Mouse (Mus musculus) limb, embryonic 15.5 days (tissue): ENCODE data around the gene C1ql1. TPM values are rescaled to one million over a fixed set of nuclear protein-coding genes. Genes with fewer than 3 reads are reported as not detected.

Experiments
- ATAC-seq: fragments of 200-750 bp; cut with Nextera tagmentation; 2 replicates; pipeline ENCODE4 v1.8.0; 2017; ENCODE audit warnings: low read depth, moderate TSS enrichment; ENCODE audit not compliant: insufficient number of reproducible peaks, low FRiP score, low TSS enrichment
- H3K27ac ChIP-seq: fragments of 300-500 bp; sonication (generic); 2 replicates; pipeline ENCODE4 v1.5.1; 2015; ENCODE audit warnings: moderate library complexity, mild to moderate bottlenecking, inconsistent platforms
- H3K27me3 ChIP-seq: fragments of 300-500 bp; sonication (generic); 2 replicates; pipeline ENCODE4 v1.6.1; 2015; ENCODE audit warnings: inconsistent platforms
- H3K36me3 ChIP-seq: fragments of 300-500 bp; sonication (generic); 2 replicates; pipeline ENCODE4 v1.6.1; 2015; ENCODE audit warnings: inconsistent platforms
- H3K4me1 ChIP-seq: fragments of 300-500 bp; sonication (generic); 2 replicates; pipeline ENCODE4 v1.6.1; 2015; ENCODE audit warnings: inconsistent platforms
- H3K4me2 ChIP-seq: fragments of 300-500 bp; sonication (generic); 2 replicates; pipeline ENCODE4 v1.6.1; 2015; ENCODE audit warnings: mild to moderate bottlenecking, inconsistent platforms
- H3K4me3 ChIP-seq: fragments of 300-500 bp; sonication (generic); 2 replicates; pipeline ENCODE4 v1.5.1; 2015; ENCODE audit warnings: mild to moderate bottlenecking, inconsistent platforms
- H3K9ac ChIP-seq: fragments of 300-500 bp; sonication (generic); 2 replicates; pipeline ENCODE4 v1.6.1; 2015; ENCODE audit warnings: inconsistent platforms
- H3K9me3 ChIP-seq: fragments of 300-500 bp; sonication (generic); 2 replicates; pipeline ENCODE4 v1.6.1; 2016; ENCODE audit warnings: inconsistent platforms
- WGBS: fragments of 180-500 bp; shearing (Covaris S2); methylation state at CpG from one replicate; pipeline ENCODE4 v1.1.7; 2015; 5-methylcytosine and 5-hydroxymethylcytosine counted together
- polyA plus RNA-seq: library from polyadenylated mRNA; unstranded; fragments of >200 nt; fragmentation: Nextera tagmentation; extraction: Ambion mirVana; gene quantifications from 2 replicates; pipeline ENCODE4 v1.2.1, GENCODE M21; 2015

The C1ql1 gene
- polyA plus RNA-seq, 1 experiment from 2014 or later, result 1.2 TPM

DNA sequence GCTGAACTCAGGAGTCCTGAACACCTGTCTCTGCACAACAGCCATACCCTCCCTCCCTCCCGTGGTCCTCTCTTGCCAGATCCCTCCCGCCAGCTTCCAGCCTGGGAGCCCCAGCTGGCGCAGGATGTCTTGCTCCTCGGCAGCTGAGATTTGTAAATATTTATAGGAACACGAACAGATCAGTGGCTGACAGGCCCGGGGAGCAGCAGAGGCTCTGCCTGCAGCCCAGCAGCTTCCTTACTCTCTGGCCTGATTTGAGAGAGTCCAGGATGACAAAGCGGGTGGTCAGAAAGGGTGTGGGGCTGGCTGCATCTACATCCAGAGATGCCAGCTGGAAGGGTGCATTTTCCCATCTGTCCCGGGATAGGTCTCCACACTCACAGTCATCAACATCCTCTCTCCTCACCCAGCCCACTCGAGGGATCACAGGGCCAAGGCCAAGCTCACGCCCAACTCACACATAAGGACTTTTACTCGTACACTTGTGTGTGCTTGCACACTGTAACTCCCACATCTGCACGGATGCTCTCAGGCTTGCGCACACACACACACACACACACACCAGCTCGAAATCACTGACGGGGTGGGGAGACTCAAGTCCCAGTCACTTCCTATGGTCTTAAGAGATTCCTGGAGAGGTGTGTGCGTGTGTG lies 10.6 kb upstream of the C1ql1 start:
- Histone ChIP-seq H3K4me1 (peaks cover 4% of the 10 kb centered on the region; the same call in 1 of the 2 replicates), H3K4me2 (no peak overlapping the region), H3K9me3 (no peaks in the 10 kb centered on the region), H3K27me3 (peaks cover 14% of the 10 kb centered on the region), H3K27ac (no peak overlapping the region), H3K9ac (no peak overlapping the region), H3K36me3 (no peaks in the 10 kb centered on the region), H3K4me3 (no peak overlapping the region)
- ATAC-seq, result peak; percentile 42; the same call in 1 of the 2 replicates
- WGBS, result 47% methylated on average over 16 of the region's 16 CpGs

DNA sequence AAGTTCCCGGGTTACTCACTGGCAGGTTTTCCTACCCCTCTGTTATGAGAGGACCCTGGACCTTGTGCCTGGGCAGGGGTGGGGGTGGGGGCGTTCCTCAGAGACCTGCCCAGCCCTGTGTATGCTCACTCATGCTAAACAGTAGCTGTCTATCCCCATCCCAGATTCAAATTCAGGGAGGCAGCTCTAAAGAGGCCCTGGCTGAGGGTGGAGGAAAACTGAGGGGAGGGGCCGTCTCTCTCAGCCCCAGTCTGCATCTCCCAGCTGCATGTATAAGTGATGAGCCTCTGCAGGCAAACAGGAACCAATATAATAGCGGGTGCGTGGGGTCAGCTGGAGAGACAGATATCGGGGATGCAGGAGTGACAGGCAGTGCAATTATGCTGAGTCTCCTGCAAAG lies 6.4 kb upstream of the C1ql1 start:
- no peak for ATAC-seq

DNA sequence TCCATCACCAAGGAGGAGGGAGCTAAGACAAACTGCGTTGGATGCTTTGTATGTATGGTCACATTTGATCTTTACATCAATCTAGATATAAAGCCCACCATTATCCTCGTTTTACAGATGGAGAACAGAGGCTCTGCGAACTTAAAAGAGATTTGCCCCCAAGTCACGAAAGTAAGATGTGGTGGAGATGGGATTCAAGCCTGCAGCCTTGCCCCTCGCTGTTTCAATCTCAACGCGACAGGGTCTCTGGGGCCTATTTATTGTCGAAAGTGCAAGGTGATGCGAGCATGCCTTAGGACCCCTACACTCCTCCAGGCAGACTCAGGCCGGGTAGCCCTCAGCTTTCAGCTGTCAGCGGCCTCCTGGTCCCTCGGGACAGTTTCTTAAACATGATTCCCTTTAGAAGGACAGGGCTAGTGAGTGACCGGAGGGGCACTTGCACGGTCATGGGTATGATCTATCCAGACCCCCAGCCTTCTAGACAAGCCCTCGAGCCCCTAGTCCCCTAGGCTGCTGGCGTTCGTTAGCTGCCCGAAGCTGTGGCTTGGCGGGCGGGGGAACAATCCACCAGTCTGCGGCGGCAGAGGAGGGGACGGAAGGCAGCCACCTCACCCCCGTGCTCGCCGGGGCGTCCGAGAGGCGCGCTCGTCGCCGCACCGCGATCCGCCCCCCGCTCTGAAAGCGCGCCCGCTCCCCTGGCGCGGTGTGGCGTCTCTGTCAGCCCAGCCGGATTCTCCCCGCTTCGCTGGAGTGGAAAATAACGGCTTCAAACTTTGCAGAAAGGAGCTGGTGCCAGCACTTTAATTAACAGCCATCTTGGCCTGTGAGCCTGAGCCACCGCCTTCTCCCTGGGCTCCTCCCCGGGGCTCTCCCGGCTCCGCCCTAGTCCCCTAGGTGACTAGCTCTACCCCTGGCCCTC lies 1.8 kb upstream of the C1ql1 start:
- Histone ChIP-seq H3K4me3 (peak overlapping the region; percentile 46), H3K4me2 (peak overlapping the region; percentile 85), H3K4me1 (peaks cover 41% of the 10 kb centered on the region), H3K36me3 (no peaks in the 10 kb centered on the region), H3K27me3 (peaks cover 94% of the 10 kb centered on the region), H3K9me3 (no peaks in the 10 kb centered on the region), H3K9ac (peak overlapping the region; percentile 24; the same call in 1 of the 2 replicates), H3K27ac (no peak overlapping the region)
- no peak for ATAC-seq
- WGBS, result 2% methylated on average over 50 of the region's 51 CpGs

More for the DNA sequence above, 6.4 kb upstream of the C1ql1 start:
- Histone ChIP-seq H3K9ac (no peak overlapping the region), H3K4me1 (peaks cover 13% of the 10 kb centered on the region), H3K9me3 (no peaks in the 10 kb centered on the region), H3K27ac (no peak overlapping the region), H3K36me3 (no peaks in the 10 kb centered on the region), H3K27me3 (peaks cover 54% of the 10 kb centered on the region), H3K4me2 (no peak overlapping the region), H3K4me3 (no peak overlapping the region)
- WGBS, result 37% methylated on average over 6 of the region's 6 CpGs

DNA sequence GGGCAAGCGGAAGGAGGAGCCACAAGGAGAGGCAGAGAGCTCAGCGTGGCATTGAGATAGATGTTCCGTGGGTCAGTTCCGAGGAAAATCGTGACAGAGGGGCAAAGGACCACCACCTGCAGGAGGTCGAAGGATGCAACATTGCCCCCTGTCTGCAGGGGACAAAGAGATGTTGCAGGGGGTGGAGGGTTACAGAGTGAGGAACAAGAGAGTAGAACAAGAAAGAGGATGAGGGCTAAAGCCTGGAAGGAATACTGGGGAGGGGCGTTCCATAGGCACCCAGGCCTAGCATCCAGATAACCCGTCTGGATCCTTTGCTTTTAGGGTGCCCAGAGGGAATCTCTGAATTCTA lies 480 bp upstream of the C1ql1 start:
- H3K9me3 ChIP-seq, result no peaks in the 10 kb centered on the region
- ATAC-seq, result no peak
- H3K4me1 ChIP-seq, result peaks cover 41% of the 10 kb centered on the region
- no peak overlapping the region for H3K27ac ChIP-seq
- H3K27me3 ChIP-seq, result peaks cover 99% of the 10 kb centered on the region
- H3K4me2 ChIP-seq, result peak overlapping the region; percentile 86
- peak overlapping the region; percentile 45 for H3K4me3 ChIP-seq
- H3K9ac ChIP-seq, result no peak overlapping the region
- no peaks in the 10 kb centered on the region for H3K36me3 ChIP-seq
- 6% methylated on average over 8 of the region's 8 CpGs for WGBS

DNA sequence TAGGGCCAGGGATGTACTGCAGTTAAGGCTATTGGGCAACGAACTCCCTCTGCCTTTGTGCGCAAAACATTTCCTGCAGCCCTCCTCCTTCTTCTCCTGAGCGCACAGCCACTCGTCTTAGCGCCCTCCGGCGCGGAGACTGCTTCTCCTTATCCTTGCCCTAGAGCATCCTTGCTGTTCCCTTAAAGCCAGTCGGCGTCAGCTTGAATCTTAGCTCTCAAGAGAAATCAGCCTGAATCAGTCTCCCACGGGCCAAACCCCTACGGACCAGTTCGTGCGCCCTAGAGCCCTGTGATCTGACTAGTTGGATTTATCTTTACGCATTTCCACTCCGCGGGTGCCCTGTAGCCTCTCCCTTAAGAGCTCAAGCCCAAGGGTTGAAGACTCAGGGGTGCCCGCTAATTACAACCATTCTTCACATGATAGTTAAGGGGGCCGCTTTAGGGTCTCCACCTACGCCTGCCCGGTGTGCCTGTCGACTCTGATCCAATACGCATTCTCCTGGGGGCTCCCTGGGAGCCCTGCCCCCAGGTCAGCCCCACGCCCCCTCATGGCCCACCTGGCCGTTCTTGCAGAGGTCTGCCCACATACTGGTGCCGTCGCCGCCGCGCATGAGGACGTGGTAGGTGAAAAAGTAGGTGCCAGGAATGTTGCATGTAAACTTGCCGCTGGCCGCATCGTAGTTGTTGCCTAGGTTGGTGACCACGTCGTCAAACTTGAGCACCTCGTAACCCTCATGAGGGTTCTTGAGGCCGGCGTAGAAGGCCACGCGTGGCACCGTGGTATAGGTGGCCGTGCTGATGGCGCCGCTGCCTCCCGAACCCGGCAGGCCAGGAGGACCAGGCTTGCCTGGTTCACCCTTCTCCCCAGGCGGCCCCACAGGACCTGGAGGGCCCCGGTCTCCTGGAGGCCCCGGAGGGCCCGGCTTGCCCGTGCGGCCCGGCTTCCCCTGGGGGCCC lies 903 bp downstream of the C1ql1 start:
- H3K4me3 ChIP-seq, result peak overlapping the region; percentile 45
- H3K4me2 ChIP-seq, result peak overlapping the region; percentile 86
- no peak overlapping the region for H3K27ac ChIP-seq
- WGBS, result 3% methylated on average over 54 of the region's 54 CpGs
- ATAC-seq, result no peak
- no peak overlapping the region for H3K9ac ChIP-seq
- no peaks in the 10 kb centered on the region for H3K9me3 ChIP-seq
- H3K27me3 ChIP-seq, result peaks cover 97% of the 10 kb centered on the region
- no peaks in the 10 kb centered on the region for H3K36me3 ChIP-seq
- peaks cover 41% of the 10 kb centered on the region for H3K4me1 ChIP-seq

DNA sequence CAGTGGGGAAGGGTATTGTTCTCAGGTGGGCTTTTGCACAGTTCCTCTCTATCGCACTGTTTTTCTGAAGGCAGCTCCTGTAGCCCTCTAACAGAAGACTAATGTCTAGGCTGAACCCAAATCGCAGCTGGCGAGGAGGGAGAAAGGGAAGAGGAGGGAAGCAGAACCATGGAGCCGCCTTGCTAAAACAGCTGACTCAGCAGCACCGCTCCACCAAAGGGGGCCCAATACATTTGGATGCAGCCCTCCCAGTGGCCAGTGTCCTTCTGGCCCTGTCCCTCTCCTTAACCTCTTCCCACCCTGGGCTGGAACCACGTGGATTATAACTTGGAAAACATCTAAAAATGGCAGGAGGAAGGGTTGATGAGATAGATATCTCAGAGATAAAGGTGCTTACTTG lies 5.3 kb downstream of the C1ql1 start:
- no peak for ATAC-seq
- Histone ChIP-seq H3K4me2 (no peak overlapping the region), H3K36me3 (no peaks in the 10 kb centered on the region), H3K4me3 (no peak overlapping the region), H3K27ac (no peak overlapping the region), H3K9ac (no peak overlapping the region), H3K27me3 (peaks cover 70% of the 10 kb centered on the region), H3K4me1 (peaks cover 38% of the 10 kb centered on the region), H3K9me3 (no peaks in the 10 kb centered on the region)
- WGBS, result 52% methylated on average over 6 of the region's 6 CpGs

DNA sequence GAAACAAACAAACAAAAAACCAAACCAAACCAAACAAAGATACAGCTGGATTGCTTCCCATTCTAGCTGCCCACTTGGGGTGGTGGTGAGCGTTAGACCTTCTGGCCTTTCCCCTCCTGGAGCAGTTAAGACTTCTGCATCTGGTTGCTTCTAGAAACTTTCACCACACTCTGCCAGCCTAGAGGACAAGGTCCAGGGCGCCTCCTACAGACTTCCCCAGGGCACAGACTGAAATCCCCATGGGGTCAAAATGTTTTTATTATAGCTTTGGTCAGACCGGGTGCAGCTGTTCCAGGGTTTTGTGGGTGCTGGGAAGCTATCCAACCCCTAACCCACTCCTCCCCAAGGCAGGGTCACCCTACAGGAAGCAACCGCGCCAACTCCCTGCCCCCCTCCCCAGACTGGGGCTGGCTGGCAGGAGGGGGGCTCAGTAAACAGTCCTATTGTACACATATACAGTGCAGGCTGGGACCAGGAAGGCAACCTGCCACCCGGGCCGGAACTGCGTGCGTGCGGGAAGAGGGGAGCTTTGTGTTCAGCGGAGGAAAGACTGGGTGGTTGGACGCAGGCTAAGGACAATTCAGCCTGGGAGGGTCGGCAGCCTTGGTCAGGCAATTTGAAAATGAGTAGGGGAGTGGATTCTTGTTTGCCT lies 7.3 kb downstream of the C1ql1 start:
- H3K4me2 ChIP-seq, result 0 out of 2 replicates have a peak overlapping the region, but pooled peaks have one; percentile 4
- no peak overlapping the region for H3K9ac ChIP-seq
- no peak overlapping the region for H3K4me3 ChIP-seq
- WGBS, result 36% methylated on average over 13 of the region's 13 CpGs
- ATAC-seq, result 0 out of 2 replicates have a peak, but pooled peaks have one; percentile 23
- H3K9me3 ChIP-seq, result no peaks in the 10 kb centered on the region
- peaks cover 26% of the 10 kb centered on the region for H3K4me1 ChIP-seq
- H3K36me3 ChIP-seq, result no peaks in the 10 kb centered on the region
- peaks cover 50% of the 10 kb centered on the region for H3K27me3 ChIP-seq
- H3K27ac ChIP-seq, result no peak overlapping the region

DNA sequence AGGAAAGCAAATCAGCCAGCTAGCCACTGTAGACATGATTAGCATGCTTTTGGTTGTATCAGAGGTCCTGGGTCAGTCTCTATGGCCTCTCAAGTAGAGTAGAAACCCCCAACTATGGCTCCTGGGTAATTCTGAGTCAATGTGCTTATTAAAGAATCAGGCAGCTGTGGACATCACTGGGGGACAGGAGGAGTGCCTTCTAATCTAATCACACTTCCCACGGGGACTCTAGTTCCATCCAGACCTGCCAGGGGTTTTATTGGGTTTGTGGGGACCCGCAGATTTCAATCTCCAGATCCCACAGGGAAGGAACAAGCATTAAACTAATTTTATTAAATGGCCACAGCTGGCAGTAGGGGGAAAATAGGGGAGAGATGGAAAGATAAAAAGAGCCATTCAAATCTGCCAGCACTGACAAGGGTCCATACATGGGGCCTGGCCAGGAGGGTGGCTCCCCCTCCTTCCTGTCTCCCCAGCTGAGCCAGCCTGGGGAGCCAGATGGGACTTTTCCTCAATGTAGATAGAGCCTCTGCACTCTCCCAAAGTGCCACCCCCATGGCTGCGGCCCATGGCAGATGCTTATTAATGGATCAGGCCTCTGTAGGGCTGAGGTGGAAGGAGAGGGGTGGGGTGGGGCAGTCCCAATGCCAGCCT lies 8.8 kb downstream of the C1ql1 start:
- peaks cover 26% of the 10 kb centered on the region for H3K4me1 ChIP-seq
- H3K27me3 ChIP-seq, result peaks cover 35% of the 10 kb centered on the region
- no peak for ATAC-seq
- H3K4me2 ChIP-seq, result no peak overlapping the region
- H3K9ac ChIP-seq, result no peak overlapping the region
- H3K36me3 ChIP-seq, result no peaks in the 10 kb centered on the region
- 39% methylated on average over 3 of the region's 3 CpGs for WGBS
- H3K9me3 ChIP-seq, result no peaks in the 10 kb centered on the region
- no peak overlapping the region for H3K27ac ChIP-seq
- no peak overlapping the region for H3K4me3 ChIP-seq

DNA sequence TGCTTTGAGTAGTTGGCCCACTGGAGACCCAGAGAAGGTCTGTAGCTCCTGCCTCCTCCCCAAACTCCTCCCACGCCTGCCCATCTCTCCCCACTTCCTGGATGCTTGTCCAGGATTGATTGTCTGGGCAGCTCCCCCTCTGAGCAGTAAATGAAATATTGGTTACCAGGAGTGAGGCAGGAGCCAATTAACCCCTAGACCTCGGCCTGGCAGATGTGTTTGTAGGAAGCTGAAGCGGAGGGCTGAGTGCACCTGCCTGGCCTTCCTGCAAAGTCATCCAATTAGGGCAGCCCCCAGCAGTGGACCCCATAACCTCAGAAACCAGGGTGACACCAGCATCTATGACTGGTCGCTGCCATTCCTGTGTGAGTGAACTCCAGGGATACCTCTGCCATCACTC lies 10.2 kb downstream of the C1ql1 start:
- H3K4me3 ChIP-seq, result no peak overlapping the region
- H3K4me1 ChIP-seq, result peaks cover 26% of the 10 kb centered on the region
- H3K4me2 ChIP-seq, result no peak overlapping the region
- peaks cover 23% of the 10 kb centered on the region for H3K27me3 ChIP-seq
- H3K9me3 ChIP-seq, result no peaks in the 10 kb centered on the region
- no peaks in the 10 kb centered on the region for H3K36me3 ChIP-seq
- H3K9ac ChIP-seq, result no peak overlapping the region
- no peak for ATAC-seq
- 27% methylated on average over 4 of the region's 4 CpGs for WGBS
- no peak overlapping the region for H3K27ac ChIP-seq

DNA sequence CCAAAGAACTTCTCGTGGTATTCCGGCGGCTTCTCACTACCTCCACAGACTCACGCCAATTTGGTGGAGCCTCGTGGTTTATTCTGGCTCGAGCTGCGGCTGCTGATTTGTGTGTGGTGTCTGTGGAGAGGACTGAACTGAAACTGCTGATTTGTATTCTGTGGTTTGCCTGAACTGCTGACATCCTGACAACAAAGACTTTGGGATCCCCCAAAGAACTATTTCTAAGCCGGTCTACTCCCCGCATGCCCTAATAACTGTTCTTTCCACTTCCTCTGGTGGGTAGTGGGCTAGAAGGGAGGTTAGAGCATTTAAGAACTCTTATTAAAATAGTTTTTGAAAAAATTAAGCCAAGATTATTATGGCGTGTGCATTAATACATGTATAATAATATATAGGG lies 15.8 kb downstream of the C1ql1 start:
- Histone ChIP-seq H3K9me3 (no peaks in the 10 kb centered on the region), H3K4me3 (no peak overlapping the region), H3K9ac (no peak overlapping the region), H3K27me3 (no peaks in the 10 kb centered on the region), H3K4me2 (no peak overlapping the region), H3K36me3 (no peaks in the 10 kb centered on the region), H3K27ac (no peak overlapping the region), H3K4me1 (no peaks in the 10 kb centered on the region)
- WGBS, result 81% methylated on average over 10 of the region's 10 CpGs
- ATAC-seq, result no peak

DNA sequence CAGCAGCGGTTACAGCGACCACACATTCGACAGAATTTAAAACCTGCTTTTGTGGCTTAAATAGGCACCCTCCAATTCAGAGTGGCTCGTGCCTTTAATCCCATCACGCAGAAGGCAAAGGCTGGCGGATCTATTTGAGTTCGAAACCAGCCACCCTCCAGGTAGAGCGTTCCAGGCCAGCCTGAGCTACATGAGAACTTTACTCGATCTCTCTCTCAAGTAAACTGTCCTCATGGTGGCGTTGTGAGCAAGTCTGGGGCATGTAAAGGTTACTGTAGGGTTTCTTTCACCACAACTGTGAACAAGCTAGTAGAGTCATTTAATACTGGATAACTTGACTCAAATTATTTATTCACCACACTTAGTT lies 21.2 kb downstream of the C1ql1 start:
- no peaks in the 10 kb centered on the region for H3K27me3 ChIP-seq
- H3K4me3 ChIP-seq, result peak overlapping the region; percentile 74
- H3K4me2 ChIP-seq, result peak overlapping the region; percentile 74
- 0 out of 2 replicates have a peak overlapping the region, but pooled peaks have one; percentile 20 for H3K9ac ChIP-seq
- no peaks in the 10 kb centered on the region for H3K9me3 ChIP-seq
- WGBS, result 2% methylated on average over 10 of the region's 10 CpGs
- H3K36me3 ChIP-seq, result no peaks in the 10 kb centered on the region
- H3K4me1 ChIP-seq, result peaks cover 28% of the 10 kb centered on the region
- peak overlapping the region; percentile 91 for H3K27ac ChIP-seq
- ATAC-seq, result peak; percentile 32; the same call in 1 of the 2 replicates
